Mouse (Mus musculus): ENCODE measurements at regions not wholly inside any gene's neighbourhood (a gene's known extent, or its start where the extent isn't known, plus 50 kb on each side); places are given as distances from the start of the nearest gene placed in this dataset.
A peak's percentile ranks its signal among the peaks of the same experiment; 100 is the strongest.
"Not testable (repeated sequence)": the region's sequence is repeated elsewhere in the genome, so short reads cannot be mapped to it uniquely, and the experiment has no call there.

- DNase-seq (ENCODE audit: low spot score in 2 of 2): no peak
Observed at GRCm38 (mm10) chr9:92661938-92662337, 119.9 kb downstream of the Plod2 start.

- no peak for DNase-seq (ENCODE audit: low spot score in 2 of 2)
Observed at GRCm38 (mm10) chr9:92667361-92667881, 125.4 kb downstream of the Plod2 start.

- DNase-seq (ENCODE audit: low spot score in 2 of 2): no peak
Observed at GRCm38 (mm10) chr9:92671966-92672365, 129.9 kb downstream of the Plod2 start.

DNA sequence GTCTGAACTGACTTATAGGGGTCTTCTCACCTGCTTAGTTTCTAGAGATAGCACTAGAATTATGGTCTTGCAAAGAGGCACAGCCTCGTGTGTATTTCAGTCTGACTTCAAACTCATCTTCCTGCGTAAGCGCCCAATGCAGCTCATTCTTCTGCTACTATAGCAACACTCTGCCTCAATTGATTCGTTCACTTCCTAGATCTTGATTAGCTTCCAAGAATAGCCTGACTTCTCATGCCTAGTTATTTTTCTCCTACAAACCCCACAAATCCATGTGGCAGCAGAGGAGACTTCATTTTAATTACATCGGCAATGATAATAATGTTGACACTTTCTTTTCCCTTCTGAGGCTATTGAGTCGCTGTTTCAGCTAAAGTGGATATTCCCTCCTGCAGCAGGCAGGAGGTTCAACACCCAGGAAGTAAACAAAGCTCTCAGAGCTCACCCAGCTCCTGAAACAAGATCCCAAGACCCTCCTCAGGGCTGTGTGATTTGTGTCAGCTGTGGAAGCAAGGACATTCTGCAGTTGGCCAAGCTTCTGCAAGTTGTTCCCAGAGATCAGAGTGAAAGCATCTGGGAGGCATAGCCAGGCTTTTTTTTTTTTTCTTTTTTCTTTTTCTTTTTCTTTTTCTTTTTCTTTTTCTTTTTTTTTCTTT is 152.5 kb downstream of the Plod2 start:
- DNase-seq (ENCODE audit: low spot score in 2 of 2): no peak

- DNase-seq (ENCODE audit: low spot score in 2 of 2): no peak
Observed at GRCm38 (mm10) chr9:92697971-92698370, 155.9 kb downstream of the Plod2 start.

DNA sequence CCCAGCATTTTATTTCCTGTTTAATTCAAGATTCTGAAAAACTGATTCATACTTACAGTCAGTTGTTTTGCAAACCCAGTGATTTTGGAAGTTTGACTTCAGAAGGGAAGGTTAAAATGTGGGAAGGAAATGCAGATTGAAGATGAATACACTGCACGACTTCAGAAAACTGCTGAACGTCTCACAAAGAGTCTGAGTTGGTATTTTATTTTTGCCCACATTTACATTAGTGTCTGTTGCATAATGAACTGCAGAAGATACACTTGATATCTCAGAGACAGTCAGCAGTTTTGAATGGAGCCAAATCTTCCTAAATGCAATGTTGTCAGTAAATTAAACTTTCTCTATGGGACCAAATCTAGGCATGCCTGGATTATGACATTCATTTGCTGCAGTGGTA is 162.7 kb downstream of the Plod2 start:
- DNase-seq (ENCODE audit: low spot score in 2 of 2): no peak

- DNase-seq (ENCODE audit: low spot score in 2 of 2): no peak
Observed at GRCm38 (mm10) chr9:92707011-92707410, 165.0 kb downstream of the Plod2 start.

- DNase-seq (ENCODE audit: low spot score in 2 of 2): no peak
Observed at GRCm38 (mm10) chr9:92717176-92717575, 175.2 kb downstream of the Plod2 start.

- no peak for DNase-seq (ENCODE audit: low spot score in 2 of 2)
Observed at GRCm38 (mm10) chr9:92718337-92718736, 176.3 kb downstream of the Plod2 start.

- peak; percentile 20 to 56 for DNase-seq (ENCODE audit: low spot score in 2 of 2)
Observed at GRCm38 (mm10) chr9:92719251-92719650, 177.2 kb downstream of the Plod2 start.

DNA sequence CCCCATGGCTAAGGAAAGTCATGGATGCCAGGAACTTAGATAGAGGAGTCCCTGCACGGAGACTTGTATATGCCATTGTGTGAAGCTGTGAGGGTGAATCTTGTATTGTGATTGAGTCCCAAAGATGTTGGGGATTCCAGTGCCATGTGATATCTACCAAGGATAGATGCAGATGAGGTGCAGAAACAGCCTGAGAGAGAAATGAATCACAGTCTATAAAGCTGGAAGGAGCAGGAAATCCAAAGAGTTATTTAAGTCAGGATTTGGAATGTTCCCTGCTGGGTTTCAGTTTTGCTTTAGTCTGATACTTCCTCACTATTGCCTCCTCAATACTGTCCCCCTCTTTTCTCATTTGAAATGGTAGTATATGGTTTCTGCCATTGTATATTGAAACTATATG is 186.8 kb downstream of the Plod2 start:
- DNase-seq (ENCODE audit: low spot score in 2 of 2): no peak

DNA sequence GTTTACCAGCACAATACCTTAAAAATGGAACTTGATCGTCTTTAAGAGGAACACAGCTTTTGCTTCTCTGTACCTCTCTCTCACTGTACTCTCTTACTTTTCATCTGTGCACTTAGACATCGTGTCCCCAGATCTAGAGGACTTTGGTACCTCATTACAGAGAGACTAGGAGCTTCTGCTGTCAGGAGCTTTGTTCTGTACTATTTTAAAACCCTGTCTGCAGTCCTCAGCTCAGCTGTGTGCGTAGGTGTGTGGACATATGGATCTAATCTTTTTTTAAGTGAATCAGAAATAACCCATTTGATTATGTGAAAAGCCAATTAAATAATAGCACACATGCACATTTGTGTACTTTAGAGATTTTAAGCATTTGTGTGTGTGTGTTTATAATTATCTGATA is 189.4 kb downstream of the Plod2 start:
- DNase-seq (ENCODE audit: low spot score in 2 of 2): no peak

DNA sequence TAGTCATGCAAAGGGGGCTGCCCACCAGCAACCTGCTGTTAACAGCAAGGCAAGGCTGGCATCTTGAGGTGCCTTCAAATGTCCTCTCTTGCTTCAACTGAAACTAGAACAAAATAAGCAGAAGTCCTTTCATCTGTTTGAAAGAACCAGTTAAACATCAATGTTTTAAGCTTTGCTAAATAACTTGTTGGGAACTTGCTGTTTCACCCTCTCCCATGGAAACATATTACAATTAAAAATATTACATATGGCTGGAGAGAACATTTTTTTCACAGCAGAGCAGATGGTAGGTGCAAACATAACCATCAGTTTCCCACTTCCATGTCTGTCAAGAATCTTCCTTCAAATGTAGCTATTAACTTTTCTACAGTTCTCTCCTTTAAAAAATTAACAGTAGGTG is 225.5 kb downstream of the Plod2 start:
- DNase-seq (ENCODE audit: low spot score in 2 of 2): no peak

DNA sequence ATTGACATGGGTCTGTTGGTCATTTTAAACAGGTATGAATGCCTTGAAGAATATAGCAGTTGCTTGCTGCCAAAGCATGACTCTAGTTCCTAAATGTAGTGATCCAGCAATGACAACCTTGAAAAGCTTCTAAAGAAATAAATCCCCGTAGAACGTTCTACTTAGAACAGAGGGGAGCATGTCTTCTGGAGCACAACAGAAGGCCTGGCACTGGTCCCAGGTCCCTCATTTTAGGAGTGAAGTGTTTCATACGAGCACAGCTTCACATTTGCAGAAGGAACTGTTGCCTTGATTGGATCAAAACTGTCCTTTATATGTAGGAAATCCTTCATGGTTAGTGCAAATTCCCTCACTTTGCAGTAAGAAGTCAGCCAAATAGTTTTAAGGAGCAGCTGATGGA is 226.4 kb downstream of the Plod2 start:
- no peak for DNase-seq (ENCODE audit: low spot score in 2 of 2)

GRCm38 (mm10) chr9:92769528-92769927 is 227.5 kb downstream of the Plod2 start:
- DNase-seq (ENCODE audit: low spot score in 2 of 2): no peak

DNA sequence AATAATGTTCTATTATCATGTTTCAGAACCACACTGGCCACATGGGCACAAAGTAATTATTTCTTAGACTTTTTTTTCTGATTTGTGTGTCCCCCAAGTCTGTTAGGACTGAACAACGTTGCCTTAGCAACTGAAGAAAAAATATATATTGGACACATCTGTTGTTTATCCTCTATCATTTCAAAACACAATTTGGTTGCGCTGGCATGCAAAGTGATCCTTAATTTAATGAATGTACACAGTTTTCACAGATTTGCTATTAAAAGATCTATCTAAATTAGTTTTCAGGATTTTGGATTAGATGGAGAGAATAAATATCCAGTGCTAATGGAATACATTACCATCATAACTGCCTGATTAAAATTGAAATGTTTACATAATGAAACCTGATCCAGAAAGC is 229.0 kb downstream of the Plod2 start:
- no peak for DNase-seq (ENCODE audit: low spot score in 2 of 2)

GRCm38 (mm10) chr9:92771716-92772115 is 229.7 kb downstream of the Plod2 start:
- DNase-seq (ENCODE audit: low spot score in 2 of 2): no peak

DNA sequence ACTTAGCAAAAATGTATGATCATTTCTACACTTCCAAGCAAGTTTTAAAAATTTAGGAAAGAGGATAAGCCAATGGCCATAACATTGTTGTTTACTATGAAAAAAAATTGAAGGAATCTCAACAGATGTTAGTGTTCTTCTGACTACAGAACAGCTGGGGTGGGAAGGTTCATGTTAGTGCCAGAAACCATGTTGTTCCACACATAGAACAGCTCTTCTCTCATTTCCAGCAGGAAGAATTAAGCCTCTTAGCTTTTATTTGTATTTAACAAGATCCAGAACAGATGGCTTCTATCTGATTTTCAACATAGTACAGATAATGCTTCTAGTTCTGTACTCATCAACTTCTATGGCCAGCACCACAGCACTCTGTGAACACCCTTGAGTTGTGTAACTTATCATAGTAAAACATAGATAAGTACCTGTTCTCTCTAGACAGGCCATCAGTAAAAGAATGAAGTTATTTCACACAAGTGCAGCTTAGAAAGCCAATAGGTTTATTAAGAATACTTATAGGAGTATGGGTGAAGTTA is 241.0 kb downstream of the Plod2 start:
- DNase-seq (ENCODE audit: low spot score in 2 of 2): no peak

- DNase-seq (ENCODE audit: low spot score in 2 of 2): no peak
Observed at GRCm38 (mm10) chr9:92799695-92800094, 257.7 kb downstream of the Plod2 start.

DNA sequence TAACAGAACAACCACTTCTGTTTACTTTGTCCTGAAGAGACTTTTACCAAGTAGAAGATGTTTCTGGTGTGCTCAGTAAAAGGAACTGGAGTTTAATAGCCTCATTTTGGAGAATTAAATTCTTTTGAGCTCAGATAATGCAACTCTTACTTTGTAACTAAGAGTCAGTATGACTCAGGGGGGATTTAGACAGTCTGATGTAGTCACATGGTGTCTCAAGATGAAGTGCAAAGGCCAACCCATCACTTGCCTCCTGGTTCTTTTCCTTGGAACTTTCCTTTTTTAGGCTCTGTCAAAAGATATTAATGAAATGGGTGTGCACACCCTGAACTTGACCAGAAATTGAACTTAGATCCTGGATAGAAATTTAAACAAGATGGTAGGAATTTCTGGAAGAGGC is 267.4 kb downstream of the Plod2 start:
- no peak for DNase-seq (ENCODE audit: low spot score in 2 of 2)

DNA sequence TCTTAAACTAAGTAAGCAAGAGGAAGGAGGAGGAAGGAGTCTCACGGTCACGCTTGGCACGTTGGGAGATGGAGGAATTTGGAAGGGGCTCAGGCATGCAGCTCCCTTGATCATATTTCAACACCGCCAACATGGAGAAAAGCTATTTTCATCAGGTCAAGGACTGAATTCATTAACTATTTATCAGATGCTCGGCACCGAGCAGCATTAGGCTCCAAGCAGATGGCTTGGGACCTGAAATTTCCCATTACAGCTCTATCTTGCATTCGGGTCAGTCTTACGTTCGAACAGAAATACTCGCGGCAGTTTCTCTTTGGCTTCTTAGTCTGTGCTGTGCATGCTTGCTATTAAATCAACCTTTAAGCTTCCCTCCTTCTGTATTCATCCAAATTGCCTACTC is 278.7 kb downstream of the Plod2 start:
- DNase-seq (ENCODE audit: low spot score in 2 of 2): no peak

DNA sequence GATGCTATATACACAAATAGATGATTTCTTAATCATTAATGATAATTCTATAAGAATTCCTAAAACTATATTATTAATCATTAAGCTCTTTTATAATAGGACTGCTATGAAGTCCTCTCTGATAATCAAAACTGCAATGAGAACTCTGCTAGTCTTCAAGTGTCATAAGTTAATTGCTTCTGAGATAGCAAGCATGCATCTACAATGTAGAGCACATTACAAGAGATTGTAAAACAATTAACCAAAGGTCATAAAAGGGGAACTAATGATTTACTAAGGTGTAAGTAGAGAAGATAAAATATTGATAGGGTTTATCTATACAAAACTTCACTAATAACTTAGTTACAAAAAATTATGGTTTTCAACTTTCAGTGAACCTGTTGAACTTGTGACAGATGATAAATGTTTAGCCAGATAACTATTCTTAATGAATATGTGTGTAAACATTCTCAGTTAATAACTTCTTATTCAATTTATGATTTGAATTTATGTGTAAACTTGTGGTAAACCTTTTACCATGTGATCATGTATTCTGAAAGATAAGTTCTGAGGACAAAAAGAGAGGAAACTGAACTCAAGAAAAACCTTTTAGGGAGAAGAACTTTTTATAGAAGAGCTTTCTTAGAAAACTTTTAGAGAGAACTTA is 284.8 kb downstream of the Plod2 start:
- DNase-seq (ENCODE audit: low spot score in 2 of 2): no peak

DNA sequence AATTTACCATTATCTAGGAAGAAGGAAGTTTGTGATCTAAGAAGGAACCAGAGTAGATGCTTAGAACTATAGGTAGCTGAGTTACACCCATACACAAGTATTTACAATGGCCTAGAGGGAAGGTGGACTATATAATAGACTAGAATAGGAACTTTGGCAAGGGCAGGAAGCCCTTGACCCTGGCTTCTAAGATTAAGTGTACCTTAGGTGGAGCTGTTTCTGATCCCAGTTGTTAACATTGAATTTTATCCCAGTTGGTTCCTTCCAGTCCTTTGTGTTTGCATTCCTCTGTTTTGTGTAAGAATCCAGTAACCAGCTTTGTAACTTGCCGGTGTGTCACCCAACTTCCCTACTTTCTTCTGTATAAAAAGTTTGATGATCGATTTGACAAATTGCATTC is 294.1 kb downstream of the Plod2 start:
- not testable (repeated sequence) for DNase-seq (ENCODE audit: low spot score in 2 of 2)

All from urinary bladder, postnatal 4 days (tissue).